Mouse (Mus musculus): ENCODE data around the gene AF366264. TPM values are rescaled to one million over a fixed set of nuclear protein-coding genes. Genes with fewer than 3 reads are reported as not detected.
A peak's percentile ranks its signal among the peaks of the same experiment; 100 is the strongest.
"Not testable (repeated sequence)": the region's sequence is repeated elsewhere in the genome, so short reads cannot be mapped to it uniquely, and the experiment has no call there.

AF366264 gene
- polyA plus RNA-seq (2015; fragmentation: Nextera tagmentation; extraction: Ambion mirVana): not detected in 2 replicates

DNA sequence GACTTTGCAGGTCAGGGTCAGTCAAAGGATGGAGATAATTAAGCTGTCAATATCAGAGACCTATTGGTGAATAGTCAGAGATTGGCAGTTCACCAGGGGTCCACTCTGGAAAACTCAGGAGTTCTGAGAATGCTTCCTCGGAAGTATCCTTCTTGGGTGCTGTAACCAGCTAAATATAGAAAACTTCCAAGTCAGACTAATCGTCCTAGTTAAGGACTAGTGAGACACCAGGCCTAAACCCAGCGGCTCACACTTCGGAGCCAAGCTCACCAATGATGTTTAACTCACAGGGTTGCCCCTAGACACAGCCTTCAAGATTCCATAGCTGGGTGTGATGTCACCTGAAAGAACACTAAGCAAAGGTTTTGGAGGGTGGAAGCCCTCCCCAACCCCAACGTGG, at the start of gene AF366264:
Gene AF366264, minus strand, starts transcription at position 101 of the 400 bp plus-strand sequence.
- H3K4me2 ChIP-seq (replicated peaks; ENCODE audit: low read depth); H3K9me3 ChIP-seq (ENCODE audit: control insufficient read depth); H3K27ac ChIP-seq (ENCODE audit: low read depth, low read length); H3K9ac ChIP-seq (ENCODE audit: low read depth, low read length); ATAC-seq; H3K4me3 ChIP-seq (ENCODE audit: low read depth, low read length); H3K36me3 ChIP-seq (ENCODE audit: control insufficient read depth, insufficient read depth); H3K27me3 ChIP-seq (replicated peaks; ENCODE audit: control insufficient read depth, insufficient read depth, low read length); H3K4me1 ChIP-seq (replicated peaks; ENCODE audit: control insufficient read depth, insufficient read depth, low read length): not testable (repeated sequence)
- 86% methylated on average over 5 of the region's 5 CpGs for WGBS

DNA sequence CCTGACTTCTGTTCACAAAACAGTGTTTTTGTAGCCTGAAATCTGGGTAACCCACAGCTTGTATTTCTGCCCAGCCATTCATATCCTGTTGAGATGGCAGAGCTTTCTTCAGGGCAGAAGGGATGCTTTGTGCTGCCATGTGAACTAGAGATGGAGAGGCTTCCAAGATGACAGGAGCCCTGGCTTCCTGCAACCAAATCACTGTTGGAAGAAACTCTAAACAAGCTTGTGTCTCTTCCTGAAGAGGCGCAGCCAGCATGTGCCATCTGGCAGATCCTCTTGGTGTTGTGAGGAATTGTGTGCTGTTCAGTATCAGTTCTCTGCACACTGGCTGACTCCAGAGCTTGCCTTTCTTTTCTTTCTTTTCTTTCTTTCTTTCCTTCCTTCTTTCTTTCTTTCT, 5.1 kb upstream of the AF366264 start:
- H3K36me3 ChIP-seq (ENCODE audit: control insufficient read depth, insufficient read depth); H3K27ac ChIP-seq (ENCODE audit: low read depth, low read length); H3K9ac ChIP-seq (ENCODE audit: low read depth, low read length); H3K4me1 ChIP-seq (replicated peaks; ENCODE audit: control insufficient read depth, insufficient read depth, low read length); H3K4me3 ChIP-seq (ENCODE audit: low read depth, low read length); H3K27me3 ChIP-seq (replicated peaks; ENCODE audit: control insufficient read depth, insufficient read depth, low read length); H3K9me3 ChIP-seq (ENCODE audit: control insufficient read depth); ATAC-seq; H3K4me2 ChIP-seq (replicated peaks; ENCODE audit: low read depth): not testable (repeated sequence)
- 87% methylated on average over 1 of the region's 1 CpGs for WGBS

DNA sequence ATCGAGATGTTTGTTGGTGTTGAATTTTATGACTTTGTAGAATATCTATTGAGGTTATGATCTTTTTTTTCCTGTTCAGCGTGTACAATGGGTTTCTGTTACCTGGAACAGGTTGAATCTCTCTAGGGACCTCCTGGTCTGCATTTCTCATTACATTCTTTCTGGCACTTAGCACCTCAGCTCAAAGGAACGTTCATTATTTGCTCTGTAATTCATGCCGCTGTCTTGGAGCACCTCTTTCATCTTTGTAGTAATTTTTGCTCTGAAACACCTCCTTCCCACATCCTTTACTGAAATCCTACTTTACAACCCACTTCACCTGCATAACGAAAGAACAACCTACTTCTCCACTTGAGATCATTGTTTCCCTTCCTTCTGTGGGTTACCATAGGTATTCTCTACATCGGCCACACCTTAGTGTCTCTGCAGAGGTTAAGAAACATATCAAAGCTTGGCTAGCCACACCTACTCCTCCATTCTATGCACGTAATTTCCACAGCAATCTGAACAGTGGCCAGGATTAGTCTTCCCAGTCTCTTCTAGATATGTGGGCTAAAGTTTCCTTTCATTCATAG, 9.5 kb downstream of the AF366264 start:
- H3K27me3 ChIP-seq (replicated peaks; ENCODE audit: control insufficient read depth, insufficient read depth, low read length): no peaks in the 10 kb centered on the region
- TF ChIP-seq CTCF (IDR thresholded peaks at IDR 0.05; ENCODE audit: low read depth): no peak
- no peak overlapping the region for H3K27ac ChIP-seq (ENCODE audit: low read depth, low read length)
- H3K4me2 ChIP-seq (replicated peaks; ENCODE audit: low read depth): no peak overlapping the region
- no peaks in the 10 kb centered on the region for H3K36me3 ChIP-seq (ENCODE audit: control insufficient read depth, insufficient read depth)
- no peak overlapping the region for H3K4me3 ChIP-seq (ENCODE audit: low read depth, low read length)
- no peaks in the 10 kb centered on the region for H3K9me3 ChIP-seq (ENCODE audit: control insufficient read depth)
- ATAC-seq: no peak
- WGBS: 67% methylated on average over 7 of the region's 7 CpGs
- no peaks in the 10 kb centered on the region for H3K4me1 ChIP-seq (replicated peaks; ENCODE audit: control insufficient read depth, insufficient read depth, low read length)
- H3K9ac ChIP-seq (ENCODE audit: low read depth, low read length): no peak overlapping the region

DNA sequence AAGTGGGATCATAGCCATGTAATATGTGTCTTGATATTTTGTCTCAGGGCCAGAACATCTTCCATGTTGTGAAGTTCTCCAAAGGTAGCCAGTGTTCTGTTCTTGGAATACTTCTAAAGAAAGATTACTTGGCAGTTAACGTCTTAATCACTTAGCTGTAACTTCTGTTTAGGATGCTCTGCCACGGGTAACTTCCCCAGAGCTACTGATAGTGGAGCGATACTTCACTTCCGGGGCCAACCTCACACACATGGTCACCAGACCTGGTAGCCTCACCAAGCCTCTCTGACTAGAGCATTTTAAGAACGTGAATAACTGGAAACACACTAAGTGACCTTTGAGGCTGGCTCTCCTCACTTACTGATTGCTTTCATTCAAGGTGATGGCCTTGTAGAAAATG, 38.6 kb downstream of the AF366264 start:
- ATAC-seq: no peak
- H3K27me3 ChIP-seq (replicated peaks; ENCODE audit: control insufficient read depth, insufficient read depth, low read length): no peaks in the 10 kb centered on the region
- H3K9ac ChIP-seq (ENCODE audit: low read depth, low read length): no peak overlapping the region
- H3K4me1 ChIP-seq (replicated peaks; ENCODE audit: control insufficient read depth, insufficient read depth, low read length): no peaks in the 10 kb centered on the region
- H3K27ac ChIP-seq (ENCODE audit: low read depth, low read length): no peak overlapping the region
- no peak overlapping the region for H3K4me3 ChIP-seq (ENCODE audit: low read depth, low read length)
- peaks cover 42% of the 10 kb centered on the region for H3K36me3 ChIP-seq (ENCODE audit: control insufficient read depth, insufficient read depth)
- no peaks in the 10 kb centered on the region for H3K9me3 ChIP-seq (ENCODE audit: control insufficient read depth)
- TF ChIP-seq CTCF (IDR thresholded peaks at IDR 0.05; ENCODE audit: low read depth): no peak
- no peak overlapping the region for H3K4me2 ChIP-seq (replicated peaks; ENCODE audit: low read depth)
- WGBS: 80% methylated on average over 5 of the region's 5 CpGs

DNA sequence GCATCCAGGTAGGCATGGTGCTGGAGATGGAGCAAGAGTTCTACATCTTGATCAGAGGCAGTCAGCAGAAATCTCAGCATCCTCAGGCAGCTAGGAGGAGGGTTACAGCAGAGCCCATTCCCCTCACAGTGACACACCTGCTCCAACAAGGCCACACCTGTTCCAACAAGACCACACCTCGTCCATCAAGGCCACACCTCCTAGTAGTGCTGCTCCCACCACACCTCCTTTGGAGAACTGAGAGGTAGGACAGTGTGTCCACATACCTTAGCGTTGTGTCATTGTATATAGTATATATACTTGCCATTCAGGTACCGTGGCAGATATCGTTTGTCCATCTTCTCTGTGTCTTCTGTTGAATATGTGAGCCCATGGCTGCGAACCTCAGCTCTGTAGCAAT, 40.5 kb downstream of the AF366264 start:
- Histone ChIP-seq H3K4me1 (replicated peaks; ENCODE audit: control insufficient read depth, insufficient read depth, low read length) (0 out of 2 replicates have a peak, but pooled peaks cover 2% of the 10 kb centered on the region), H3K4me2 (replicated peaks; ENCODE audit: low read depth) (no peak overlapping the region), H3K27me3 (replicated peaks; ENCODE audit: control insufficient read depth, insufficient read depth, low read length) (no peaks in the 10 kb centered on the region), H3K9me3 (ENCODE audit: control insufficient read depth) (no peaks in the 10 kb centered on the region), H3K36me3 (ENCODE audit: control insufficient read depth, insufficient read depth) (peaks cover 46% of the 10 kb centered on the region), H3K4me3 (ENCODE audit: low read depth, low read length) (no peak overlapping the region), H3K9ac (ENCODE audit: low read depth, low read length) (no peak overlapping the region), H3K27ac (ENCODE audit: low read depth, low read length) (no peak overlapping the region)
- TF ChIP-seq CTCF (IDR thresholded peaks at IDR 0.05; ENCODE audit: low read depth): no peak
- ATAC-seq: no peak
- WGBS: 77% methylated on average over 5 of the region's 5 CpGs

DNA sequence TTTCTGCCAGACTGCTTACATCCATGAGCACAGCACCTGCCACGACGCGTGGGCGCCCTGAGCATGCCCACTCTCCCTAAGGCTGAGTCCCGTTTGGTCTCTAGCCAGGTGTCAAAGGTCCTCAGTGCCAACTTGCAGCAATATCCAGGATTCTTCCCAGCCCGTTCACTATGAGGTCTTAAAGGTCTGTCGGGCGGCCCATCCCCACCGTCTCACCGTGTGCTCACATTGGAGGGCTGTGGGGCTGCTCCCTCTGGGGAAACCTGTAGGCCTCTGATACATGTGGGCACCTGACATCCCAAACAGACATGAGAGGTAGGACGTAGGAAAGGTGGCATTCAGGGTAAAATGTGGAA, 44.5 kb downstream of the AF366264 start:
- WGBS: 38% methylated on average over 11 of the region's 11 CpGs
- no peaks in the 10 kb centered on the region for H3K9me3 ChIP-seq (ENCODE audit: control insufficient read depth)
- H3K27ac ChIP-seq (ENCODE audit: low read depth, low read length): no peak overlapping the region
- H3K27me3 ChIP-seq (replicated peaks; ENCODE audit: control insufficient read depth, insufficient read depth, low read length): no peaks in the 10 kb centered on the region
- no peak for TF ChIP-seq CTCF (IDR thresholded peaks at IDR 0.05; ENCODE audit: low read depth)
- no peak overlapping the region for H3K9ac ChIP-seq (ENCODE audit: low read depth, low read length)
- no peak overlapping the region for H3K4me3 ChIP-seq (ENCODE audit: low read depth, low read length)
- peak; percentile 65 for ATAC-seq
- H3K36me3 ChIP-seq (ENCODE audit: control insufficient read depth, insufficient read depth): peaks cover 55% of the 10 kb centered on the region
- H3K4me1 ChIP-seq (replicated peaks; ENCODE audit: control insufficient read depth, insufficient read depth, low read length): 0 out of 2 replicates have a peak, but pooled peaks cover 2% of the 10 kb centered on the region
- H3K4me2 ChIP-seq (replicated peaks; ENCODE audit: low read depth): peak overlapping the region; percentile 30

Data from intestine, postnatal 0 days (tissue).